Mouse (Mus musculus): ENCODE data around the gene Serping1. TPM values are rescaled to one million over a fixed set of nuclear protein-coding genes. Genes with fewer than 3 reads are reported as not detected.
"Not testable (repeated sequence)": the region's sequence is repeated elsewhere in the genome, so short reads cannot be mapped to it uniquely, and the experiment has no call there.

The Serping1 gene
- total RNA-seq (2021) = 1 to 10 TPM; 5.9 to 7.5 TPM
- long read RNA-seq, partial matches to known transcripts = 8 of 9 reads
- long read RNA-seq, other reads (novel, unspliced or antisense) = 0 of 9 reads

- DNase-seq (ENCODE audit: low spot score in 2 of 2) = no peak
Measured at GRCm38 (mm10) chr2:84775241-84775640, at the start of gene Serping1. Gene Serping1, minus strand, starts transcription at chr2:84775444.

- DNase-seq (ENCODE audit: low spot score in 2 of 2) = peak in 1 of 2 experiments; percentile 37
Measured at GRCm38 (mm10) chr2:84823237-84823636, 48.0 kb upstream of the Serping1 start.

- no peak for DNase-seq (ENCODE audit: low spot score in 2 of 2)
Measured at GRCm38 (mm10) chr2:84822552-84822951, 47.3 kb upstream of the Serping1 start, which contains the start of gene Smtnl1. Gene Smtnl1, minus strand, starts transcription at chr2:84822652.

- DNase-seq (ENCODE audit: low spot score in 2 of 2) = peak in 1 of 2 experiments; percentile 38
Measured at GRCm38 (mm10) chr2:84819861-84820260, 44.6 kb upstream of the Serping1 start.

DNA sequence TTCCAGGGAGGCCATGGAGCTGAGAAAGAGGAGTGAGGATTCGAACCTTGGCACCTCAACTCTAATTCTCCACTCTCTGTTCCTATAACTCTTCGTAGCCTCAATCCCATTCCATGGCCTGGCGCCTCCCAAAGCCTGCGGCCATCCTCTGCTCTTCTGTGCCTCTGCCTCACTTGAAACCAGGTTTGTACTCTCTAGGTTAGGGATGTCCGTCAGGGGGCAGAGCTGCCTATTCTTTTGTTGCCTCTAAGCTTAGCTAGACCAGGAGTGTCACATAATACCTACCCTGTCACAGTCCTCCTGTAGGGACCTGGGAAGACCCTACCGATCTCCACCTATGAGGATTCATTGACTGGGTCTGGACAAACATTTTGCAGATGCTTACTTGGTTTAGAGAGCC is 37.4 kb upstream of the Serping1 start:
- no peak for DNase-seq (ENCODE audit: low spot score in 2 of 2)

GRCm38 (mm10) chr2:84811880-84812279 is 36.6 kb upstream of the Serping1 start:
- no peak for DNase-seq (ENCODE audit: low spot score in 2 of 2)

DNA sequence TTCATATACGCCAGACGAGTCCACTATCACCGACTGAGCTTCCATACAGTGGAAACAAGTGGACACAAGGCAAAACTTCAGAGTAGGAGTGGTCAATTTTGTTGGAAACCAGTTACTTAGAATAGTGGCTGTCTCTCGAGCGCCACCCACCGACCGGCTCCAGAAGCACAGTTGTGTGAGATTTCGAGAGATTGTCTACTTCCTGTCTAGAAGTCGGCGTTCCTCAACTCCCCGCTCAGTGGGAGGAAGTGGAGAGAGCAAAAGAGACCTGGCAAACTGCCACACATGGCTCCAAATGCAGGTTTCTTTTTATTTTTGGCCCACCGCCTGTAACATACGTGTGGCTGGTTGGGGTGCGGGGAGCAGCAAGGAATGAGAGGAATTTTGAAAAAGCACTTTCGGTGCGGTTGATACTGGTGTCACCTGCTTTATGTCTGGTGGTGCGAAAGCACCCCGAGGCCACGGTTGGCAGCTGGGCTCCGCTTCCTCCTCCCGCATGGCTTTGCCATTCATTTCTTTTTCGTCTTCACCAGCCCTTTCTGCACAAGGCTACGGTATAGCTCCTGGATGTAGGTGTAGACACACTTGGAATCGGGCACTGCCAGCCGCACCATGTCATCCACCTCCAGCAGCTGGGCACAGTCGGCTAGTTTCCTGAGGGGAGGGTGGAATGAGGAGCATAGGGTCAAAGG is 35.8 kb upstream of the Serping1 start:
- peak; percentile 75 to 92 for DNase-seq (ENCODE audit: low spot score in 2 of 2)

GRCm38 (mm10) chr2:84810526-84810885 is 35.3 kb upstream of the Serping1 start:
- no peak for DNase-seq (ENCODE audit: low spot score in 2 of 2)

- no peak for DNase-seq (ENCODE audit: low spot score in 2 of 2)
Measured at GRCm38 (mm10) chr2:84809330-84809729, 34.1 kb upstream of the Serping1 start.

DNA sequence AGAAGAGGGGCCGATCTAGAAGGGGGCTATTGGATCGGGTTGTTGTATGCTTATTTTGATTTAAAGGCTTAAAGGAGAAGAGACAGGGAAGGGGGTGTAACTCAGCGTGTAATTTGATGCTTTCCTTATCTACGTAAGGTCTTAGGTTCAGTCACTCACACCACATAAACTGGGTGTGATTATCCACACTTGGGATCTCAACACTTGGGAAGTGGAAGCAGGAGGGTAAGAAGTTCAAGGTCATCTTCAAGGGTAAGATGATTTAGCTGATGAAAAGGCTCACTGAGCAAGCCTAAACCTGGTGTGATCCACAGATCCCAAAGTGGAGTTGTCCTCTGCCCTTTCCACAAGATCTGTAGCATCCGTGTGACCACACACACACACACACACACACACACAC is 31.3 kb upstream of the Serping1 start:
- no peak for DNase-seq (ENCODE audit: low spot score in 2 of 2)

DNA sequence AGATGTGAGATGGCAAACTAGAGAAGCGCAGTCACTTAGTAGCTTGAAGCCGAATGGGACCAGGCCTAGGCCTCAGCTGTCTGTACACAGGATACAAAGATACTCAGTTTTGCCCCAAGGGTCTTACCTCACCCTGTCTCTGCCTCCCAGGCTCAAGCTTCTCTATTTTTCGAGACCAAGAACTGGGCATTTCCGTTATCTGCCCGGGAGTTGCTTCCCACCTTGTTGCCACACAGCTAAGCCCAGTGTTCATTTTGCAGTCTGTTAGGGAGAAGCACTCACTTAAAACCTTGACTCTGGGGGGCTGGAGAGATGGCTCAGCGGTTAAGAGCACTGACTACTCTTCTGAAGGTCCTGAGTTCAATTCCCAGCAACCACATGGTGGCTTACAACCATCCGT is 28.7 kb upstream of the Serping1 start:
- no peak for DNase-seq (ENCODE audit: low spot score in 2 of 2)

- DNase-seq (ENCODE audit: low spot score in 2 of 2) = not testable (repeated sequence)
Measured at GRCm38 (mm10) chr2:84801223-84801622, 26.0 kb upstream of the Serping1 start.

DNA sequence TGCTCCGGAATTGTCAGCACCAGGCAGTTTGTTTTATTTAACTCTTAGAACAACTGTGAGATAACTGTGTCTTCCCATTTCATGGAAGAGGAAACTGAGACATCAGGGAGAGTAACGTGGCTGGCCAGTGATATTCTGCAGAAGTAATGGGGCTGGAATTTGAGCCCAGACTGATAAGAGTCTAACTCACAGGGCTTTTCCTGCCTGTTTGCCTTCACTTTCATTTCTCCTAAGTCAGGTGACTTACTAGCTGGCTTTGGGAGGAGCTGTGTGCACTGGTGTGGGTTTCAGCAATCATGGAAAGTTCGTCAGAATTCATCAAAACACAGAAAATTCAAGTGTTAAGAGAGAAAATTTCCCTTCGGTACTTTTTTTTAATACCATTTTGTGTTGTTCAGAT is 25.1 kb upstream of the Serping1 start:
- no peak for DNase-seq (ENCODE audit: low spot score in 2 of 2)

GRCm38 (mm10) chr2:84799041-84799561 is 23.9 kb upstream of the Serping1 start:
- peak; percentile 51 to 85 for DNase-seq (ENCODE audit: low spot score in 2 of 2)

DNA sequence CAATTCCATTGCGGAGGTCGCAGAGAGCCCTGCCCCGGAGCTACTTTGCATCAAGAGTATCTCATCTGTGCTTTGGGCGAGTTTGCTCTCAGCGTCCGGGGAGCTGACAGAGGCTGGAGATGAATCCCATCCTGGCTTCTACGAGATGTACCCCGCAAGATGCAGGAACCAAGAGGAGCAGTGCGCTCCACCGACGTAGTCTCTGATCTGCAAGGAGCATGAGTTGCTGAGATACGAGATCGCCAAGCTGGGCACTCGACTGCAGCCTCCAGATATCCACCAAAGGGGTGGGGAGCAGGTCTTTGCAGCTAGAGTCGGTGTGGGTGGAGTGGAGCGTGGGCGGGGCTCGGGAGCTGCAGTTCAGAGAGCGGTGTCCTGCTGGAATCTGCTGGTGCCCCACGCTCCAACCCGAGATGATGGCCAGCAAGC is 23.3 kb upstream of the Serping1 start, which contains the start of gene Ube2l6:
Gene Ube2l6 (plus strand): TSS at position 336 of the 429 bp plus-strand sequence.
- peak; percentile 52 to 73 for DNase-seq (ENCODE audit: low spot score in 2 of 2)

GRCm38 (mm10) chr2:84797833-84798492 is 22.7 kb upstream of the Serping1 start:
- peak; percentile 73 to 94 for DNase-seq (ENCODE audit: low spot score in 2 of 2)

DNA sequence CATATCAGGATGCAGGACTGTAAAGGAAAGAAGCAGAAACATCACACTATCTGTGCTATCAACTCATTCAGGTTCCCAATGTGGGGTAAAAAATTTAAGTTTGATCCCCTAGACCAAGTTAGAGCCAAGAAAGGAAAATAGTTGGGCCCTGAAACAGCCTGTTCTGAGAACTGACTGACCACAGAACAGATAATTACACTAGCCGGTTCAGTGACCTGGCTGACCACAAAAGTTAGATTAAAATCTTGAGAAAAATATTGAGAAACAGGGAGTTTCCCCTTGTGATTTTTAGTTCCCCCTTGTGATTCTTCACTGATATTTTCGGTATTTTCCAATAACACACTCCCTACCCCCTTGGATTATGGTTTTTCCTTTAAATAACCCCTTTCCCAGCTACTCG is 18.6 kb upstream of the Serping1 start:
- no peak for DNase-seq (ENCODE audit: low spot score in 2 of 2)

- no peak for DNase-seq (ENCODE audit: low spot score in 2 of 2)
Measured at GRCm38 (mm10) chr2:84793154-84793553, 17.9 kb upstream of the Serping1 start.

DNA sequence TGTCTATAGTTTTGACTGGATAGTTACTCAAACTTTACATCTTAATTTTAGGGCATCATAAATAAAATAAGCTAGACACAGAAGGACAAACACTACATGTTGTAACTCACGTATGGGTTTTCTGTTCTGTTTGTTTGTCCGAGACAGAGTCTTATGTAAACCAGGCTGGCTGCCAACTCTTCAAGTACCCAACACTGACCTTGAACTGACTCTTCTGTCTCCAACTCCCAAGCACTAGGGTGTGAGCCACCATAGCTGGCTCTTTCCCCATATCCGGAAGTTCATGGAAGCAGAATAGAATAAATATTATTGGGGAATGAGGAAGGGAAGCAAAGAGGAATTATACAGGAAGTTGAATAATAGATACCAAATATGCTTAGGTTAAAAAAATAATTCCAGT is 17.3 kb upstream of the Serping1 start:
- DNase-seq (ENCODE audit: low spot score in 2 of 2) = no peak

DNA sequence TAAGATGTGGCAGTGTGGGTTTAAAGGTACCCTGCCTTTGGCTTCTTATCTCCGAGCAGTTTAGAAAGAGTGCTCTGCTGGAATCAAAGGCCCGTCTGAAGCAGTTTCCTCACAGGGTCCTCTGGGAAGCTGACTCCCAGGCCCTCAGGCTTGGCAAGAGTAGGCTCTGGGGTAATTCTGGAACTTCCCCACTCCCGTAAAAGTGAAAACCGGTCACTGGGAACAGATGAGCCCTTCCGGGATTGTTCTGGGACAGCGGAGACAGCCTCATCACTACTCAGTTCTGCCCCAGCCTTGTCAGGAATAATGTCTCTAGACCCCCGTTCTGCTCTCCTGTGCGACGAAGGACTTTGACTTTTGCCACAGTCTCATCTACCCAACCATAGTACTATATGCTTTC is 15.2 kb upstream of the Serping1 start:
- no peak for DNase-seq (ENCODE audit: low spot score in 2 of 2)

DNA sequence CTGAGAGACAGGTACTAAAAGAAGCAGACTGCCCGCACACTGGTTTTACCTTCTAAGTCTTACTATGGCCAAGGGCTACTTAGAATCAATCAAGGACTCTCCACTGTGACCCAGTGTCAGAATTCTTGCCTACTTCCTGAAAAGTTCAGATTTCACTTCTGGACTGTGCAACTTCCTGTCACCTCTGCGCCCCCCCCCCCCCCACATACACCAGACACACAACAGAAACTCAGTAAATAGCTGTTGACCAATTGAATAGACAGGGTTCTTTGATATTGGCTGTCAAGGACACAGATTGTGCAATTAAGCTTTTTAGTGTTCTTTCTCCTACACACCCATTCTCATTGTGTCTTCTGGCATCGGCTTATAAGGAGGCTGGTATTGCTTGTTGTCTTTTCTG is 13.1 kb upstream of the Serping1 start:
- DNase-seq (ENCODE audit: low spot score in 2 of 2) = no peak

DNA sequence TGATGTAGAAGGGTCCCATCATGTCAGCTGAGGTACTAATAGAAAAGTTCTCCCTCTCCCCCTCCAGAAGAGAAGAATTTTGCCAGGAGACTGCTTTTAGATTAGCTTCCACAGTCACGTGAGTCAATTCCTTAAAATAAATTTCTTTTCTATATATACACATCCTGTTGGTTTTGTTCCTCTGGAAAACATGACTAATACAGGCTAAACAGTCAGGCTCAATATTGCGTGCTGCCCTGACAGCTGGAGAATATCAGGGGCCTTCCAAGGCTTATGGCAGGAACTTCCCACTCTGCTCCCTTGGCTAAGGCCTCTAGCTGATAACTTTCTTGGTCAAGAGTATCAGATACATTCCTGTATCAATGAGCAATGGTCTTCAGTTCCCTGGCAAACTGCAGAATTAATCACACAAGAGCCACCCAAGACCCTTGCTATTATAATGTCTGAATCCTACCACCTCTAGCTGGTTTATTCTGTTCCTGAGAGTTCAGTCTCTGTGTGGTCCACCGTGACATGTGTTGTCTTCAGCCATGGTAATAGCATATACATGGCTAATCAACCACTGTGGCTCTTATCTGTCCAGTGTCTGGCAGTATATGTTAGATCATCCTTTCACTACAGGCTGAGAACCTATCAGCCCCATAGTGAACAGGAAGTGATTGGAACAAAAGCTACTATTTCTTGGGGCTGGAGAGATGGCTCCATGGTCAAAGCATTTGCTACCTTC is 8.8 kb upstream of the Serping1 start:
- no peak for DNase-seq (ENCODE audit: low spot score in 2 of 2)
